Mouse (Mus musculus) naive thymus-derived CD4-positive, alpha-beta T cell, adult 5 months (primary cell): ENCODE measurements around the gene Sncb. TPM values are rescaled to one million over a fixed set of nuclear protein-coding genes. Genes with fewer than 3 reads are reported as not detected.

Experiments
- polyA plus RNA-seq: library from polyadenylated mRNA; unstranded; fragments of 100-300 nt; shearing (Covaris generic); gene quantifications from one replicate; pipeline ENCODE4 v1.2.1, GENCODE M21; 2017

Sncb gene
- not detected for polyA plus RNA-seq

DNA sequence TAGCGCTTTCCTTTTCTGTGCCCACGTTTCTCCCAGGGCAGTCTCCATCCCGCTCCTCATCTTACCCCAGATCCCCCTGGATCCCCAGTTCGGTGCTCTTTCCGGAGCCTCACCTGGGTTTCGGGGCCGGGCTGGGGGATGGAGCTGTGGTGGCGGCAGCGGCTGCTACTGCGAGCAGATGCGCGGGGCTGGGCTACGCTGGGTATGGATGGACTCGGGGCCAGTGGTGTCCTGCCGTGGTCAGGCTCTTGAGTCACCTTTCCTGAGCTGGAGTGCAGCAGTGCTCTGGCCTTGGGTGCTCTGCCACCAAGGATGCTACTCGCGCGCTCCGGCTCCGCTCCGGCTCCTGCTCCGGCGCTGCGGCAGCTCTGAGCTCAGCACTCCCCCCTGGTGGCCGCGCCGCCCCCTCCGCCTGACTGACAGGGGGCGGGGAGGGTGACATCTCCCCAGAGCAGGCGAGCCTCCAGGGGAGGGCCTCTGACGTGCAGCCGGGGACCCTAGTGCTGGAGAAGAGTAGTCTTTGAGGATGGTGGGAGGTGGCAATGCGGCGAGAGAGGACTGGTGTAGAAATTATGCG lies at the start of gene Sncb:
Sncb (minus strand) TSS at position 404 of the 577 bp plus-strand sequence.

GRCm38 (mm10) chr13:54788740-54789560 lies 22.6 kb upstream of the Sncb start, which contains the start of gene Tspan17:
TSS of gene Tspan17 (plus strand) at chr13:54789377.

GRCm38 (mm10) chr13:54783698-54784097 lies 17.3 kb upstream of the Sncb start, which contains the start of gene Eif4e1b:
TSS of gene Eif4e1b (plus strand) at chr13:54783998.

DNA sequence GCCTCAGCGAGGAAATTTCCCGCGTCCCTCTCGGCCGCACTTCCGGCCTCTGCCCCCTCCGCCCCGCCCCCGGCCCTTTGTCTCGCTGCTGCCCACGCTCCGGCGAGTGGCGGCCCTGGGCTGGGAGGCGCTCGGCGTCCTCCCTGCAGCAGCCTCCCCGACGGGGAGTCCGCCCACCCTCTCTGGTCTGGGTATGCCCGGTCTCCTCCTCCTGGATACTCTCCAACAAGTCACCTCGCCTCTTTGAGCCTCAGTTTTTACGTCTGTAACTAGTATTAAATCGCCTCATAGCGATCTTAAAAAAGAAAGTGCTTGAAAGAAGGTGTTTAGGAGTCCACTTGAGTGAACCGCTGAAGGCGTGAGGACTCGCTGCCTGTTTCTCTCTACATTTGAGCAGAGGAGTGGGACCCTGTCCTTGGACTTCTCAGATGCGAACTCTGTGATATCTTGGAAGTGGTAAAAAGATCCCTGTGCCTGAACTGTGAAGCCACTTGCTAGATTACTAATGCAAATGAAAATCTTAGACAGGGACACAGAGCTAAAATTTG lies 16.5 kb downstream of the Sncb start, which contains the start of gene Gprin1:
Gprin1 (minus strand) TSS at position 11 of the 548 bp plus-strand sequence.

Other genes with a start within 250 kb of the Sncb start
- gene 4833439L19Rik, start 201.2 kb downstream of the Sncb start, polyA plus RNA-seq = 57.8 TPM
- gene Arl10, start 191.6 kb downstream of the Sncb start, polyA plus RNA-seq = 3.9 TPM
- 25.3 TPM for gene Nop16, start 176.5 kb downstream of the Sncb start, polyA plus RNA-seq
- 181 TPM for gene Higd2a, start 176.4 kb downstream of the Sncb start, polyA plus RNA-seq
- gene Cltb, start 155.3 kb downstream of the Sncb start, polyA plus RNA-seq = 72.7 TPM
- gene Faf2, start 144.8 kb downstream of the Sncb start, polyA plus RNA-seq = 66.5 TPM
- 107 TPM for gene Rnf44, start 72.7 kb downstream of the Sncb start, polyA plus RNA-seq
- gene Cdhr2, start 65.1 kb downstream of the Sncb start, polyA plus RNA-seq = not detected
- gene Gprin1, start 16.7 kb downstream of the Sncb start, polyA plus RNA-seq = not detected
- gene Eif4e1b, start 17.4 kb upstream of the Sncb start, polyA plus RNA-seq = not detected
- 0.67 TPM for gene Tspan17, start 22.8 kb upstream of the Sncb start, polyA plus RNA-seq
- 8.2 TPM for gene Unc5a, start 182.8 kb upstream of the Sncb start, polyA plus RNA-seq